Mouse (Mus musculus): ENCODE measurements around the gene Fam122a. TPM values are rescaled to one million over a fixed set of nuclear protein-coding genes. Genes with fewer than 3 reads are reported as not detected.

The Fam122a gene
- polyA plus RNA-seq, 1 experiment, result 17.6 TPM

DNA sequence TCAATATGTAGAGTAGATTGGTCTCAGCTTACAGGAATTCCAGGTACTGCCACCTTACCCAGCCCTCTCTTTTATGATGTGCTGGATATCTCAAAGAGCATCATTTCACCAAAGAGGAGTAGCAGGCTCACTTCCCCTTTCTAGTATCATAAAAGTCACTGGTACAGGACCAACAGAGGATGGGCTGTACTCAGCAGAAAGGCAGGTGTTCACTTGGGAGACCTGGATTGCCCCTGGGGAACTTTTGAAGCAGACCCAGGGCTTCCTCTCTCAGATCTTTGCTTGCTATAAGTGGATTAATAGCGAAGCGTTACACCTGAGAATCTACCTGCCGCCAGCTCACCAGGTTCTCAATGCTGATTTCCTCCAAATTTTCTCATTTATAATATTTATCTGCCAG, 49.1 kb downstream of the Fam122a start:
- Histone ChIP-seq H3K79me3 (ENCODE audit: low read depth) (no peaks in the 10 kb centered on the region), H3K27me3 (ENCODE audit: control insufficient read depth, insufficient read depth, insufficient read length) (no peaks in the 10 kb centered on the region), H3K36me3 (ENCODE audit: control insufficient read depth, insufficient read depth) (no peaks in the 10 kb centered on the region), H3ac (ENCODE audit: control insufficient read depth, insufficient read length, low read depth) (no peak overlapping the region), H3K79me2 (ENCODE audit: control insufficient read depth, insufficient read depth) (no peaks in the 10 kb centered on the region), H3K4me3 (ENCODE audit: insufficient read depth, poor library complexity, severe bottlenecking) (no peak overlapping the region)
- TF ChIP-seq FOSL1 (IDR thresholded peaks at IDR 0.05; ENCODE audit: insufficient read depth, low read length, poor library complexity, severe bottlenecking) (no peak), USF1 (IDR thresholded peaks at IDR 0.05; ENCODE audit: low read depth) (no peak), MAX (IDR thresholded peaks at IDR 0.05) (no peak), CTCF (IDR thresholded peaks at IDR 0.05; ENCODE audit: control insufficient read depth, insufficient read depth, insufficient read length) (no peak), MYOG (IDR thresholded peaks at IDR 0.05; ENCODE audit: control insufficient read depth, extremely low read depth, insufficient read length) (no peak), CEBPB (IDR thresholded peaks at IDR 0.05; ENCODE audit: low read depth) (no peak), MYOD1 (IDR thresholded peaks at IDR 0.05; ENCODE audit: control insufficient read depth, insufficient read length, low read depth) (no peak)

DNA sequence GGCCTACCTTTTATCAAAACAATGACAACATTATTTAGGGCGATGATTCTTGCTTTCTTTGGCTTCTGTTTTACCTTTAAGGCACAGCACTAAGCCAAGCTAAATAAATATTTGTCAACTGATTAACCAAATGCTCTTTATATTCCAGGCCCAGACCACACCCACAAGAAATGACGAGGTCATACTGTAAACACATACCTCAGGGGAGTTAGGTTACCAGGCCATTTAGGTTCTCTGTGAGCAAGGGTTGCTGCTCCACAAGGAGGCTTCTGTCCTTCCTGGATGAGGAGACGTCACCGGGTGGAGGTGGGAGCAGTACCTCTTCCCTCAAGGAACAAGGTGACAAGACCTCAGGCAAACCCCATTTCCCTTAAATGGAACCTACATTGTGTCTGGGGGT, 49.9 kb downstream of the Fam122a start:
- Histone ChIP-seq H3K79me2 (ENCODE audit: control insufficient read depth, insufficient read depth) (no peaks in the 10 kb centered on the region), H3ac (ENCODE audit: control insufficient read depth, insufficient read length, low read depth) (no peak overlapping the region), H3K36me3 (ENCODE audit: control insufficient read depth, insufficient read depth) (no peaks in the 10 kb centered on the region), H3K79me3 (ENCODE audit: low read depth) (no peaks in the 10 kb centered on the region), H3K27me3 (ENCODE audit: control insufficient read depth, insufficient read depth, insufficient read length) (no peaks in the 10 kb centered on the region), H3K4me3 (ENCODE audit: insufficient read depth, poor library complexity, severe bottlenecking) (no peak overlapping the region)
- TF ChIP-seq CTCF (IDR thresholded peaks at IDR 0.05; ENCODE audit: control insufficient read depth, insufficient read depth, insufficient read length), result no peak
- no peak for TF ChIP-seq USF1 (IDR thresholded peaks at IDR 0.05; ENCODE audit: low read depth)
- TF ChIP-seq MAX (IDR thresholded peaks at IDR 0.05), result no peak
- TF ChIP-seq FOSL1 (IDR thresholded peaks at IDR 0.05; ENCODE audit: insufficient read depth, low read length, poor library complexity, severe bottlenecking), result no peak
- TF ChIP-seq CEBPB (IDR thresholded peaks at IDR 0.05; ENCODE audit: low read depth), result no peak
- no peak for TF ChIP-seq MYOG (IDR thresholded peaks at IDR 0.05; ENCODE audit: control insufficient read depth, extremely low read depth, insufficient read length)
- no peak for TF ChIP-seq MYOD1 (IDR thresholded peaks at IDR 0.05; ENCODE audit: control insufficient read depth, insufficient read length, low read depth)

GRCm38 (mm10) chr19:24426759-24427181, 50.4 kb downstream of the Fam122a start:
- Histone ChIP-seq H3K4me3 (ENCODE audit: insufficient read depth, poor library complexity, severe bottlenecking) (no peak overlapping the region), H3K27me3 (ENCODE audit: control insufficient read depth, insufficient read depth, insufficient read length) (no peaks in the 10 kb centered on the region)

More at GRCm38 (mm10) chr19:24426759-24427181, 50.4 kb downstream of the Fam122a start:
- H3ac ChIP-seq (ENCODE audit: control insufficient read depth, insufficient read length, low read depth), result no peak overlapping the region
- no peak for TF ChIP-seq MAX (IDR thresholded peaks at IDR 0.05)
- no peak for TF ChIP-seq CEBPB (IDR thresholded peaks at IDR 0.05; ENCODE audit: low read depth)
- TF ChIP-seq MYOD1 (IDR thresholded peaks at IDR 0.05; ENCODE audit: control insufficient read depth, insufficient read length, low read depth), result no peak
- TF ChIP-seq CTCF (IDR thresholded peaks at IDR 0.05; ENCODE audit: control insufficient read depth, insufficient read depth, insufficient read length), result no peak
- no peaks in the 10 kb centered on the region for H3K36me3 ChIP-seq (ENCODE audit: control insufficient read depth, insufficient read depth)
- H3K79me2 ChIP-seq (ENCODE audit: control insufficient read depth, insufficient read depth), result no peaks in the 10 kb centered on the region
- H3K79me3 ChIP-seq (ENCODE audit: low read depth), result no peaks in the 10 kb centered on the region

Other genes with a start within 250 kb of the Fam122a start
- gene Fxn, start 196.8 kb downstream of the Fam122a start, polyA plus RNA-seq (2012; fragmentation: generic; extraction: Trizol), result 34.1 TPM
- gene Pip5k1b, start 78.5 kb upstream of the Fam122a start, polyA plus RNA-seq (2012; fragmentation: generic; extraction: Trizol), result 0.68 TPM
- gene Tmem252, start 196.7 kb upstream of the Fam122a start, polyA plus RNA-seq (2012; fragmentation: generic; extraction: Trizol), result under 0.01 TPM

Data from C2C12 (cell line).